Mouse (Mus musculus) liver, embryonic 14.5 days (tissue): ENCODE results near the gene Enox1.

Experiments used
- CTCF ChIP-seq: IDR thresholded peaks from 2 replicates; pipeline ENCODE4 v1.5.1; 2016; ENCODE audit warnings: antibody characterized with exemption, low read depth, control low read depth
- EP300 ChIP-seq: IDR thresholded peaks from 2 replicates; pipeline ENCODE4 v1.6.1; 2016; ENCODE audit warnings: antibody characterized with exemption, low read depth

DNA sequence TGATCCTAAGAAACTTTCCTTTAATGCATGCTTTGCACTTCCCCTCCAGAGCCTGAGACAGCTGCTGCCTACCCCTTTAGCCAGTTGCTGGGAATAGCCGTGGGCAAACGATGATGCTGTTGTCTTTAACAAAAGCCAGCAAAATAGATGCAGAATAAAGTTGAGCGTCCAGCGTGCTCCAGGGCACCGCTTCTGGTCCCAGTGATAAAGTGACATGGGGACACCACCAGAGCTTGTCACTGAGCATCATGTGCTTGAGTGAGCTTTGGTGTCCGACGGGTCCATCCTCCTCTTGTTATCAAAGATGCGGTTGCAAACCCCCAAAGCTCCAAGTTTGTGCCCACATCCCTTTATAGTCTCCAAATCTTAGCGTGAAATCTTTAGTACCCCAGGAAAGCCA lies 18.4 kb downstream of the Enox1 start:
- TF ChIP-seq EP300 (no peak), CTCF (no peak)
